Mouse (Mus musculus): ENCODE measurements around the gene Tap1. TPM values are rescaled to one million over a fixed set of nuclear protein-coding genes. Genes with fewer than 3 reads are reported as not detected.

The Tap1 gene
- total and polyA plus RNA-seq, 3 experiments: 6.5 to 7.4 (median 7.2) TPM

DNA sequence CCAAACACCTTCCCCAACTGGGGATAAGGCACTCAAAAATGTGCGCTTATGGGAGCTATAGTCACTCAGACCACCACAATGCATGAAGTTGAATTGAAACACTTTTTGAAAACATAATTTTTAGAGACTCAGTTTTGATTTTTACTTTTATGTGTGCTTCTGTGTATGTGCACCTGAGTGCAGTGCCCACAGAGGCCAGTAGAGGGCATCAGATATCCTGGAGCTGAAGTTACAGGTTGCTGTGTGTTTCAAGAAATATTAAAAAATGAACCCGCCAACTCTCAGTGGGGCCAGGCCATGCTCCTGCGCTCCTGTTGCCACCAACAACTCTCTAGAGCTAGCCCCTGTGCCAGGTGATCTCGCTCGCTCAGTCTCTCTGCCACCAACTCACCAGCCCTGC is 14.8 kb upstream of the Tap1 start:
- DNase-seq (ENCODE audit: low spot score) (no peak), ATAC-seq (ENCODE audit: extremely low read depth, insufficient number of reproducible peaks, low FRiP score, poor library complexity, severe bottlenecking) (no peak)
- Histone ChIP-seq H3K36me3 (replicated peaks) (no peaks in the 10 kb centered on the region), H3K4me1 (ENCODE audit: insufficient read depth, low read depth, low read length) (no peaks in the 10 kb centered on the region), H3K27me3 (ENCODE audit: insufficient read depth, low read length) (peaks cover 2% of the 10 kb centered on the region; the same call in 1 of the 2 replicates), H3K4me3 (ENCODE audit: low read depth, low read length) (no peak overlapping the region), H3K9me3 (replicated peaks) (peaks cover 14% of the 10 kb centered on the region)
- TF ChIP-seq GATA2 (IDR thresholded peaks at IDR 0.05; ENCODE audit: borderline replicate concordance, low read depth, low read length): no peak

DNA sequence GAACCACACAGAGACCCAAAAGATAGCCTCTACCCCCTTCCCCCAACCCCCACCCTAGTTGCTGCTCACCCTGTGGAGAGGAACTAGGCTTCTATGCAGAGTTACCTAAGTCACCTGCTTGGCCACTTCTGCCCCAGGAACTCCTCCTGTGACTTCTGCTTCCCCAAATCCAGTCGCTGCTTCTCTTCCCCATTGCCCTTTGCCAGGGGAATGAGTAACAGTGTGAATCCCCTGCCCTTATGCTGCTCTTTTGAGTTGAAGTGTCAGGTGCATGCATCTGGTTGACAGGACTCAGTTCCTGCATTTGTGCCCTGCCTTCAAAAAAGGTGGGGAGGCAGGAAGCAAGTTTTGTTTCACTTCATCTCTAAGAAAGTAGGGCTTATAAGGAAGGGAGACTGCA is 13.3 kb upstream of the Tap1 start:
- no peak for DNase-seq (ENCODE audit: low spot score)
- H3K27me3 ChIP-seq (ENCODE audit: insufficient read depth, low read length): peaks cover 5% of the 10 kb centered on the region
- H3K4me1 ChIP-seq (ENCODE audit: insufficient read depth, low read depth, low read length): no peaks in the 10 kb centered on the region
- no peak for TF ChIP-seq CTCF (IDR thresholded peaks at IDR 0.05; ENCODE audit: low read depth, low read length)
- no peak for TF ChIP-seq TAL1 (conservative IDR thresholded peaks at IDR 0.05; ENCODE audit: low read depth, low read length)
- TF ChIP-seq GATA1 (IDR thresholded peaks at IDR 0.05; ENCODE audit: borderline replicate concordance, low read length): no peak
- H3K4me3 ChIP-seq (ENCODE audit: low read depth, low read length): no peak overlapping the region
- no peaks in the 10 kb centered on the region for H3K36me3 ChIP-seq (replicated peaks)
- H3K9me3 ChIP-seq (replicated peaks): peaks cover 14% of the 10 kb centered on the region
- no peak for ATAC-seq (ENCODE audit: extremely low read depth, insufficient number of reproducible peaks, low FRiP score, poor library complexity, severe bottlenecking)

GRCm38 (mm10) chr17:34177179-34177578 is 10.2 kb upstream of the Tap1 start:
- DNase-seq (ENCODE audit: low spot score): no peak

DNA sequence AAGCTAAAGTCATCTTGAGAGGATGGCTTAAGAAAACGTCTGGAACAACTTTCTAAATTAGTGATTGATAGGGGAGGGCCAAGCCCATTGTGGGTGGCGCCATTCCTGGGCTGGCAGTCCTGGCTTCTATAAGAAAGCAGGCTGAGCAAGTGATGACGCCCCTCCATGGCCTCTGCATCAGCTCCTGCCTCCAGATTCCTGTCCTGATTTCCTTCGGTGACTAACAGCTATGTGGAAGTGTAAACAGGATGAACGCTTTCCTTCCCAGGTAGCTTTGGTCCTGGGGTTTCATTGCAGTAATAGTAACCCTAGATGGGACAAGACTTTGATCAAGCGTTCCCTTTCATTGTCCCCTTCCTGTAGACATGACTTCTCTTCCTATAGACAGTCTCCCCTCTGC is 8.3 kb upstream of the Tap1 start:
- no peak for ATAC-seq (ENCODE audit: extremely low read depth, insufficient number of reproducible peaks, low FRiP score, poor library complexity, severe bottlenecking)
- no peak for DNase-seq (ENCODE audit: low spot score)
- no peaks in the 10 kb centered on the region for H3K4me1 ChIP-seq (ENCODE audit: insufficient read depth, low read depth, low read length)
- H3K4me3 ChIP-seq (ENCODE audit: low read depth, low read length): no peak overlapping the region
- TF ChIP-seq CTCF (IDR thresholded peaks at IDR 0.05; ENCODE audit: low read depth, low read length) (no peak), GATA1 (IDR thresholded peaks at IDR 0.05; ENCODE audit: borderline replicate concordance, low read length) (no peak), GATA2 (IDR thresholded peaks at IDR 0.05; ENCODE audit: borderline replicate concordance, low read depth, low read length) (no peak), POLR2AphosphoS5 (IDR thresholded peaks at IDR 0.05; ENCODE audit: insufficient replicate concordance, low read depth, low read length) (no peak), TAL1 (conservative IDR thresholded peaks at IDR 0.05; ENCODE audit: low read depth, low read length) (no peak)
- peaks cover 7% of the 10 kb centered on the region for H3K9me3 ChIP-seq (replicated peaks)
- H3K36me3 ChIP-seq (replicated peaks): no peaks in the 10 kb centered on the region
- H3K27me3 ChIP-seq (ENCODE audit: insufficient read depth, low read length): peaks cover 23% of the 10 kb centered on the region

More at GRCm38 (mm10) chr17:34177179-34177578, 10.2 kb upstream of the Tap1 start:
- no peak for ATAC-seq (ENCODE audit: extremely low read depth, insufficient number of reproducible peaks, low FRiP score, poor library complexity, severe bottlenecking)
- peaks cover 14% of the 10 kb centered on the region for H3K9me3 ChIP-seq (replicated peaks)
- H3K4me1 ChIP-seq (ENCODE audit: insufficient read depth, low read depth, low read length): no peaks in the 10 kb centered on the region
- TF ChIP-seq POLR2AphosphoS5 (IDR thresholded peaks at IDR 0.05; ENCODE audit: insufficient replicate concordance, low read depth, low read length): no peak
- TF ChIP-seq GATA2 (IDR thresholded peaks at IDR 0.05; ENCODE audit: borderline replicate concordance, low read depth, low read length): no peak
- TF ChIP-seq GATA1 (IDR thresholded peaks at IDR 0.05; ENCODE audit: borderline replicate concordance, low read length): no peak
- no peak for TF ChIP-seq TAL1 (conservative IDR thresholded peaks at IDR 0.05; ENCODE audit: low read depth, low read length)
- no peak; the same call in 1 of the 2 replicates for TF ChIP-seq CTCF (IDR thresholded peaks at IDR 0.05; ENCODE audit: low read depth, low read length)
- no peaks in the 10 kb centered on the region for H3K36me3 ChIP-seq (replicated peaks)
- no peak overlapping the region for H3K4me3 ChIP-seq (ENCODE audit: low read depth, low read length)
- peaks cover 18% of the 10 kb centered on the region for H3K27me3 ChIP-seq (ENCODE audit: insufficient read depth, low read length)

DNA sequence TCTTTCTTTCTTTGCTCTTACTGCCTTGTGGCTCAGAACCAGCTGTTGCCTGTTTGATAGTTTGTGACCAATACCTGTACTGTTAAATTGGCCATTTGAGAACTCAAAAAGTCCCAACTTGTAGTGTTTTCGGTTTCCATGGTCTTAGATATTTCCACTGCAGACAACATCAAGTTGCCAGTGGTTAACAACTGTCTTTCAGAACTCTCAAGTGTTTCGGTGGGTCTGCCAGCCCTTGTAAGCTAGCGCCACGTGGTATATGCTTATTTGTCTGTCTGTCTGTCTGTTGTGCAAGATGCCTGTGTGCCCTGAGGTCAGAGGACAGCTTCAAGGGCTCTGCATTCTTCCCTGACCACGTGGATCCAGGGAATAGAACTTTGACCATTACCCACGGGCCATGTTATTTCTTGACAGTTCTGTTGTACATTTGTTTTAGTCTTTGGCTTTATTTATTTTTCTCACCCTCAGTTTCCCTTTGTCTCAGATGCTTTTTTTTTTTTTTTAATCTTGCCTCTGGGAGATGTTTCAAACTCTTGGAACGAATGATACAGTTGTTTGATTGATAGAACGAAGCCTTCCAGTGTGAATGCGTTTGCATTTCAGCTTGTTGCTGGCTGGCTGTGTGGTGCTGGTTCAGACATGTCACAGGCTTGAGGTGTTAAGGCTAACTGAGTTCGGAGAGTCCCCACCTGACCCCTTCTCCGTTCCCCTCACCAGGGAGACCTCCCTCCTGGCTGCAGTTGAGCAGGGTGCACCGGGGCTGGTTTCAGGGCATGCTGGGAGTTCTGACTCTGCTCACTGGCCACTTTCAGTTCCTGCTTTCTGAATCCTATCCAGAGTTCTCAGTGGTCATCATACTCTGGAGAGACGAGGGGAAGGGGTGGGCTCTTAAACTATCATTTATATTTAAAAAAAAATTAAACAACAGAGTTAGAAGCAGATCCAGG is 7.2 kb upstream of the Tap1 start:
- no peaks in the 10 kb centered on the region for H3K36me3 ChIP-seq (replicated peaks)
- peaks cover 25% of the 10 kb centered on the region for H3K27me3 ChIP-seq (ENCODE audit: insufficient read depth, low read length)
- peaks cover 7% of the 10 kb centered on the region for H3K9me3 ChIP-seq (replicated peaks)
- TF ChIP-seq GATA2 (IDR thresholded peaks at IDR 0.05; ENCODE audit: borderline replicate concordance, low read depth, low read length) (no peak), POLR2AphosphoS5 (IDR thresholded peaks at IDR 0.05; ENCODE audit: insufficient replicate concordance, low read depth, low read length) (no peak), TAL1 (conservative IDR thresholded peaks at IDR 0.05; ENCODE audit: low read depth, low read length) (no peak), CTCF (IDR thresholded peaks at IDR 0.05; ENCODE audit: low read depth, low read length) (no peak), GATA1 (IDR thresholded peaks at IDR 0.05; ENCODE audit: borderline replicate concordance, low read length) (no peak)
- no peak overlapping the region for H3K4me3 ChIP-seq (ENCODE audit: low read depth, low read length)
- no peaks in the 10 kb centered on the region for H3K4me1 ChIP-seq (ENCODE audit: insufficient read depth, low read depth, low read length)
- ATAC-seq (ENCODE audit: extremely low read depth, insufficient number of reproducible peaks, low FRiP score, poor library complexity, severe bottlenecking) (no peak), DNase-seq (ENCODE audit: low spot score) (no peak)

GRCm38 (mm10) chr17:34183564-34184219 is 3.7 kb upstream of the Tap1 start:
- Histone ChIP-seq H3K36me3 (replicated peaks) (no peaks in the 10 kb centered on the region), H3K9me3 (replicated peaks) (no peaks in the 10 kb centered on the region), H3K27me3 (ENCODE audit: insufficient read depth, low read length) (peaks cover 44% of the 10 kb centered on the region), H3K4me1 (ENCODE audit: insufficient read depth, low read depth, low read length) (peaks cover 22% of the 10 kb centered on the region), H3K4me3 (ENCODE audit: low read depth, low read length) (no peak overlapping the region)
- TF ChIP-seq GATA1 (IDR thresholded peaks at IDR 0.05; ENCODE audit: borderline replicate concordance, low read length) (no peak), GATA2 (IDR thresholded peaks at IDR 0.05; ENCODE audit: borderline replicate concordance, low read depth, low read length) (no peak), TAL1 (conservative IDR thresholded peaks at IDR 0.05; ENCODE audit: low read depth, low read length) (no peak), POLR2AphosphoS5 (IDR thresholded peaks at IDR 0.05; ENCODE audit: insufficient replicate concordance, low read depth, low read length) (no peak)
- DNase-seq (ENCODE audit: low spot score): no peak
- ATAC-seq (ENCODE audit: extremely low read depth, insufficient number of reproducible peaks, low FRiP score, poor library complexity, severe bottlenecking): no peak
